Mouse (Mus musculus): ENCODE measurements at regions not wholly inside any gene's neighbourhood (a gene's known extent, or its start where the extent isn't known, plus 50 kb on each side); places are given as distances from the start of the nearest gene placed in this dataset.

GRCm38 (mm10) chr15:26953818-26954385 is 58.5 kb upstream of the Fbxl7 start:
- no peak for TF ChIP-seq CTCF (IDR thresholded peaks at IDR 0.05; ENCODE audit: low read depth, low read length)
- TF ChIP-seq POLR2A (IDR thresholded peaks at IDR 0.05; ENCODE audit: extremely low read depth, insufficient read depth, low read length), result no peak
